Mouse (Mus musculus) testis, postnatal 14 days (tissue): ENCODE measurements around the gene Mrpl42.
"Not testable (repeated sequence)": the region's sequence is repeated elsewhere in the genome, so short reads cannot be mapped to it uniquely, and the experiment has no call there.

Experiments
- DNase-seq: peaks from one replicate; pipeline ENCODE4 v3.0.0; 2021; ENCODE audit warnings: low spot score

The Mrpl42 gene

DNA sequence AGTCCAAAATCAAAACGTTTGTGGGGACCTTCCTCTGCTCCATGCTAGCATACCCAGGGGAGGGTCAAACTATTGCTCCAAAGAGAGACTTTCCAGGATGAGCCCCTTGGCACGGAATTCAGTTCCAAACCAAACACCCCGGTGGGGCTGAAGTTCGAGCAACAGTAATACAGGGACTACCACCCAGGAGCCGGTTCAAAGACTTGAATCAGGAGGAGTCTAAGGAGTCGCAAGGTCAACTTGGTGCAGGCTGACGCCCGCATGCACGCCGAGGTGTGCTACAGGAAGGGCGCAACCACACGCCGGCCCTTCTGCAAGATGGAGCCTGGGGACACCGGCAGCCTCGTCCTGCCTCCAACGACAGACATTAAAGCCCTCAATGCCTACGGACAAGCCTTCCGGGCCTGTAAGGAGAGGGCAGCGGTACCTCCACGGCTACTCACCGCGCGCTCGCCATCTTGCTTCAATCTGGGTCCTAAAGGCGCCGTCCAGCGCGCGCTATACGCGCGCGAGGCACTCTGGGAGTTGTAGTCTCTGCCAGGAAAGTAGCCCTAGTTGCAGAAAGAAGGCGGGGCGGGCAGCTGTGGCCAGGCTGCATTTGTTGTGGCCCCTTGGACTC lies at the start of gene Mrpl42:
TSS of gene Mrpl42 (minus strand) at position 478 of the 619 bp plus-strand sequence.
- DNase-seq, result peak; percentile 87

DNA sequence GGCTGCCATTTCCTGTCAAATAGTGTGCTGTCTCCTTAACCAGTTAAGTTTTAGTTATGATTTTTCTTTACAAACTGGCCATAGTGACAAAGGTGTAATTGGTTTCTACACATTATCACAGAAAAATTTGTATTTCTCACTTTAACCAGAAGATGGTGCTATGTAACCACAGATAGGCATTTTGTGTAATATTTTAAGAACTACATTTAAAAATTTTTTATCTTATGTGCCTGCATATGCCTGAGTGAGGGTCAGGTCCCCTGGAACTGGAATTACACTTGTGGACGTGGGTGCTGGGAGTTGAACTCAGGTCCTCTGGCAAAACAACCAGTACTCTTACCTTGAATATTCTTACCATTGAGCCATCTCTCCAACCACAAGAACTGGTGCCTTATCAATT lies 48.8 kb upstream of the Mrpl42 start:
- no peak for DNase-seq

DNA sequence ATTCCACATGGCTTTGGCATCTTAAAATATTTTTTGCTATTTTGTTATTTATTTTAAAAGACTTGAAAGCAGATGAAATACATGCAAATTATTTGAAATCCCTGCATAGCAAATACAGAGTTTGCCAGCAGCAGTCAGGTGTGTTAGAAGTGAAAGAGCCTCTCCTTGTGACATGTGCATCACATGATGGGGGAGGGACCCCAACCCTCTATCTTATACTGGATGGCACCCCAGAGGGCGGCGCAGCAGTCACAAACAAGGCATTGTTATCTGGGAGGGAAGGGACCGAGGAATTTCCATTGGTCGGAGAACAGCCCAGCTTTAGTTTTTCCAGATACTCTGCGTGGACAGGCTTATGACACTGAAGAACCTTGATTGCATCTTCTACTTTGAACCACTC lies 47.3 kb upstream of the Mrpl42 start:
- not testable (repeated sequence) for DNase-seq

DNA sequence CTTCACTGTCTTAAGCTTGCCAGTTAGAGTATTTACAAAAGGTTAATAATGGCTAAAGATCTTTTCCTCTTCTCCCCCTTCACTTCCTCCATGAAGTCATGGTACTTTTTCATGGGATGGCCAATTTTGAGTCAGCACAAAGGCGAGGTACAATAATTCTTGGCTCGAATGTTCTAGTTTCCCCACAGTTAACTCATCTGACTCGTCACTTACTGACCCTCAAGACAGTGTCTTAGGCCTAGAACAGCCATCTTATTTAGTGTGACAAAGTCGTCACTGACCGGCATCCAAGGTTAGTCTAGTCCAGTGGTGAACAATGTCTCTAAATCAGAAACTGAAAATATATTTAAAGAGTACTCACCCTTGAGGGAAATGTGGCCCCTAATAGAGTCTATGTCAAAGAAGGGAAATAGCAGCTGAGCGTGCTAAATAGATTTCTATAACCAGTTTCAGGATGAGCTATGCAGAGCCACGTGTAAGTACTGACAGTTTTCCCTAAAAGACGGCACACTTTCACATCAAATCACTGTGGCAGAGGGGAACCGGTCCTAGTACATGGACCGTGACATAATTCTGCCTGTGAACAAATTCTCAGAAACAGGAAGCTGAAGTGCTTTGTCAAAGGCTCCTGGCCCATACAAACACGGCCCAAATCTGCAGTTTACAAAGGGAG lies 46.5 kb upstream of the Mrpl42 start:
- no peak for DNase-seq

DNA sequence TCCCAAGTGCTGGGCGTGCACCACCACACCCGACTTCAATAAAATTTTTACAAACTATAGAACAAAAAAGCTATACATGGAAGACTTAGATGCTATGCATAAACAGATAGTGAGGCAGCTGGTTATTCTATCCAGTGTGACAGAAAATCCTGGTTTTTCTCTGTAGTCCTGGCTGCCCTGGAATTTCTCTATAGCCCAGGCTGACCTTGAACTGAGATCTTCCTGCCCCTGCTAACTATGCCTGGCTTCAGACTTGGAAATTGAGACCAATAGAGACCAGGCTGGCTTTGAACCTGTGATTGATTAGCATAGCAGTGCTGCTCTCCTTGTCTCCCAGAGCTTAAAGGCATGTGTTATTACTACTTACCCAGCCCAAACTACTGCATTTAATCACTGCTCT lies 44.4 kb upstream of the Mrpl42 start:
- no peak for DNase-seq

DNA sequence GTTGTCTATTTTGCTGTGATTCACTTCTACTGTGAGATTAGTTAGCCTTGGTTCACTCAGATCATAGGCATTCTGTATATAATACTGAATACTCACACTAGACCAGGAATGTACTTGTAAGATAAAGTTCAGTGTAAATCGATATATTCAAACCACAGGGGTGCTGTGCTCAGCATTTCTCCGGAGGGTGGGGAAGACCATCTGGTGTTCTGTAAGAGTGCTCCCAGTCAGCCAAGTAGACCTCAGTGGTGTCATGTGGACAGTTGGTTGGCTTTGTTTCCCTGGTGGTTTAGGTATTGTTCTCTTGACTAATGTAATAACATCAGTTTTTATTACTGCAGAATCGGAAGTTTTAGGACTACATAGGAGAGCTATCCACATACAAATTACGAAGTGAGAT lies 43.3 kb upstream of the Mrpl42 start:
- DNase-seq, result no peak

DNA sequence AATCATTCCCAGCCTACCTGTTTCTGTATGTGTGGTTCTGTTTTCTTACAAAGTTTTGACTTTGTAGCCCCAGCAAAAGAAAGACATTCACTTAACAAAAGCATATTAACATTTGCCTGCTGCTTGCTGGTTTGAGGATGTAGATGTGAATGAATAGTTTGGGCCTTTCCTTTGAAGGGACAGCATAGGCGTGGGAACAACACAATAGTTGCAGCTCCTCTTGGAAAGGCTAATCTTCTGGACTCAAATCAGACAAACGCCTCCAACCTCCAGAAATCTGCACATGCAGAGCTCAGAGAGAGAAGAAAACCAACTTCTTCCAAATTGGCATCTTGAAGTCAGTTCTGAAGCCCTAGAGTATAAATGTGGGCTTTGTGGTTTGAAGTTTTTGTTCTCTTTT lies 42.9 kb upstream of the Mrpl42 start:
- no peak for DNase-seq

DNA sequence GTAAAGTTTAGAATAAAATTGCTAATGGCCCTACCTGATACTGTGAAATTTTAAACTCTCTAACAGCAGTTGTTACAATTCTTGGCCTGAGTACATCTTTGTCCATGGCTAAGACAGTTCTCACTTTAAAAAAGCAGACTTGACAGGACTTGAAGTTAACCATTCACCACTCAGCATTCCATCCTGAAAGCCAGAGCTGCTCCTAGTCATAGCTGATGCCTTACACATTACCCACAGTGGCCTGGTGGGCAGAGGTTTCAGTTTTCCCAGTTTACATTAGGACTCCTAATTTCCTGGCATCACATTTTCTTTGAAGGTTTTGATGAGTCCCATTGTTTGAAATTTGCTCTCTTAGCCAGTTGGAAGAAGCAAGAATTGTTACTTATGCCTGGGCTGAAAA lies 42.3 kb upstream of the Mrpl42 start:
- no peak for DNase-seq

DNA sequence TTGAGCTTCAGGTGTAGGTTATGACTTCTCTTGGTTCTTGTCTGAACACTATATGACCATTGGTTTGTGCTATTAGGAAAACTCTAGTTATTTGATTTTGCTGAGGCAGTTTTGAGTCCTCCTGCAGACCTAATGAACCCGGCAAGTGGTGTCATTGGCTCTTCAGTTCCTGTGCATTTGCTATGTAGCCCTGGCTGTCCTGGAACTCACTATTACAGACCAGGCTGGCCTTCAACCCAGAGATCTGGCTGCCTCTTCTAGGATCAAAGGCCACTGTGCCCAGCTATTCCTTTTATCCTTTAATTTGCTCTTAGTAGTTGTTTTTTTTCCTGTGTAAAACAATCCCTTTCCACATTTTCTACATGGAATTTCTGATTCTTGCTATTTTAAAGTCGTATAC lies 41.6 kb upstream of the Mrpl42 start:
- DNase-seq, result no peak

DNA sequence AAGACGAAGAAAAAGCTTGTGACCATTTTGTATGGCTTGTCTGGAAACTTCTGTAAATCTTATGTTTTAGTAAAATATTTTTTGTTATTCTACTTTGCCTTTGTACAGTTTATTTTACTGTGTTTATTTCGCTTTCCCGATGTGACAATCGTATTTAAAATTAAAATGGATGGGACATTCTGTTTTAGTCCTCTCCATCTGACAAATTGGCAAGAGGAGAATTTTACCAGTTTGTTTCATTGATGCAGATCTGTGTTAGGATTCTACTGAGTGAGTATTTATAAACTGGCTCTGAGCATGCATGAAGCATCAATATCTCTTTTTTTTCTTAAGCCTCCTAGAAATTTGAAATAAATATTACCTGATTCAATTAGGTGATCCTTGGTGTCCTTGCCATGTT lies 41.2 kb upstream of the Mrpl42 start:
- no peak for DNase-seq

DNA sequence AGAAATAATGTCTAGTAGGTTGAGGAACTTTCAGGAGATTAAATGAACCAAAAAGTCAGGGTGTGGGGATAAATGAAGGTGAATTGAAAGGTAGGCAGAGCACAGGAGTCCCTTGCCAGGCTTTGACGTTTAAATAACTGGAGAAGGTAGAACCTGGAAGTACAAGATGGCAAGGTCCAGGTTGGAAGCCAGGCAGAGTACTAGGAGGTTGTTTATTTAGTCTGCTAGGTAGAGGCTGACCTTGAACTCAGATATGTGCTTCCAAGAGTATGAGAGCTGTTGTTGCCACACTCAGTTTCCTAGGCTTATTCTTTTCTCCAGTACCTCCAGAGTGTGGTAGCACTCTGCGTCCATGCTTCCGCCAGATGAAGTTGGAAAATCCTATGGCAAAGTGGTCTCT lies 38.1 kb upstream of the Mrpl42 start:
- no peak for DNase-seq

DNA sequence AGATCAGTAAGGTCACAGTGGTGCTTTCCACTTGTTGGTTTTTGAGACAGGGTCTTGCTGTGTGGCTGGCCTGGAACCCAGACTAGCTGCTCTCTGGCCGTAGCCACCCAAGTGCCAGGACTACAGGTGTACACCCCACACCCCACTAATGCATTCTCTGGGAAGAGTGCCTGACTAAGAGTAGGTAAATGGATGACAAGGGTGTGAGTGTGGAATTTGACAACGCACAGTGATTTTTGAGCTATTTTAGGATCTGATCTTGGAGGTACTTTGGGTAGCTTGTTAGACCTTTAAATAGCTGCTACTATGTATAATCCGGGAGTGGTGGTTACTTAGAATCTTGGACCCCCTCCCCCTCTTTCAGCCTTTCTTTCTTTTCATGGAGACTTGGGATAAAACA lies 37.5 kb upstream of the Mrpl42 start:
- no peak for DNase-seq

DNA sequence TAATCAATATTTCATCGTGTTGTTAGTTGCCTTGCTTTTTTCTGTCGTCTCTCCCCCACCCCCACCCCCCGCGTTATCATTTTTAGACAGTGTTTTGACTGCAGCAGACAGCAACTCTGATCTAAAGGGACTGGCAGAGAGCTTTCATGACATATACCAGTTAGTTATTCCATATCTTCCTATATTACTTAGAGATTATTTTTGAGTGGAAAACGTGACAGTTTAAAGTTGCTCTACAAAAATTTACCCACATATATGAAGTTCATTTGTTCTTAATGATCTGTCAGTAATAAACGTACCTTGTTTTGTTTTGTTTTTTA lies 34.4 kb upstream of the Mrpl42 start:
- DNase-seq, result no peak

DNA sequence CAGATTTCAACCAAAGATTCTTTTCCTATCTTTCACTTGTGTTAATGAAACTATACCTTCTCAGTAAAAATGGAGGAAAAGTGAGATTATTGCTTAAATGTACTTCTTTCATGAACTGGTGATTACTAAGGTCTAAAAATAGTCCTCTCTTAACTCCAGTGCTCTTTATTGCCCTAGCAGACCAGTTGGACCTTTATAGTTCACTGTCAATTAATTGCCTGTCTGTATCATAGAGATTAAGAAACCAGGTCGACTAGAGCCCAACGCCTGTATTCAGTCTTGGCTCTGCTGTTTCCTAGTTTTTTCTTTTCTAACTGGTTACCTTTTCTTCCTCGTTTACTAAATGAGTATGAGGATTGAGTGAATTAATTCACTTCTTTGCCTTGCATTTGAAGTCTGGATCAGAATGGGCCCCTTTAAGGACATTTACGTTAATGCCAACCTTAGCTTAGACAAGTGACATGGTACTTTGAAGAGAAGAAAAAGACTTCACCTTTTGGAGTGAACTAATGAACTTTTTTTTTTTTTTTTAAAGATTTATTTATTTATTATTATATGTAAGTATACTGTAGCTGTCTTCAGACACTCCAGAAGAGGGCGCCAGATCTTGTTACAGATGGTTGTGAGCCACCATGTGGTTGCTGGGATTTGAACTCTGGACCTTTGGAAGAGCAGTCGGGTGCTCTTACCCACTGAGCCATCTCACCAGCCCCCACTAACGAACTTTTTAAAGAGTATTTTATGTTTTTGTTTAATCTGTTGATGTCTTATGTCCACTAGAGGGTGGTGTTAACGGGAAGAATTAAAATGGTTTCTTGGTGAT lies 33.9 kb upstream of the Mrpl42 start:
- no peak for DNase-seq

DNA sequence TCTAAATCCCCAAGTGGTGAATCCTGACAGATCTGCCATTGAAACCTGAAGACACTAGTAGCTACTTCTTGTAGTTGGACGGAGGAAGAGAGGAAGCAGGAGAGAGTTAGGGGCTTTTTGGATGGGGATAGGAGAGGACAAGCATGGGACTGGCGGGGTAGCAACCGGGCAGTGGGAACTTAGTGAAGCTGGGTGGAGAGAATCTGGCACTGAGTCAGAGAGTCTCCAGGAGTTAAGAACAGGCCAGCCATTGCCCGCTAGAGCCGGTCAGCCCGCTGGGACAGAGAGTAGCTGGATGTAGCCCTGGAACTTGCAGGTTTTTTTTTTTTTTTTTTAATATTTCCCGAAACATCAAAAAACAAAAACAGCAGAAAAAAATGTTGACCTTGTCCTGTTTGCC lies 31.6 kb upstream of the Mrpl42 start:
- no peak for DNase-seq

DNA sequence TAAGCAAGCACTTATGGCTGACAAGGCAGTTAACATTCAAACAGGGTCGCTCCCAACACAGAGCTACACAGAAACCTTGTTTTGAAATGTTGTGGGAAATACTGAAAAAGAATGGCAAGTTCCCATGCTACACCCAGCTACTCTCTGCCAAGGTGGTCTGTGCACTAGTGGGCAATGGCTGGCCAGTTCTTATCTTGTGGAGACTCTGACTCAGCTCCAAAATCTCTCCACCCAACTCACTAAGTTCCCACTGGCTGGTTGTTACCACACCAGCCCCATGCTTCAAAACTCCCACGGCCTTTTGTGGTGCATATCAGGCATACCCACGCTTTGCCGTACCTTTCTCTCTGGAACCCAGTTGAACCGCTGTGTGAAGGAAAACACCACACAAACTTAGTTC lies 31.2 kb upstream of the Mrpl42 start:
- DNase-seq, result no peak

DNA sequence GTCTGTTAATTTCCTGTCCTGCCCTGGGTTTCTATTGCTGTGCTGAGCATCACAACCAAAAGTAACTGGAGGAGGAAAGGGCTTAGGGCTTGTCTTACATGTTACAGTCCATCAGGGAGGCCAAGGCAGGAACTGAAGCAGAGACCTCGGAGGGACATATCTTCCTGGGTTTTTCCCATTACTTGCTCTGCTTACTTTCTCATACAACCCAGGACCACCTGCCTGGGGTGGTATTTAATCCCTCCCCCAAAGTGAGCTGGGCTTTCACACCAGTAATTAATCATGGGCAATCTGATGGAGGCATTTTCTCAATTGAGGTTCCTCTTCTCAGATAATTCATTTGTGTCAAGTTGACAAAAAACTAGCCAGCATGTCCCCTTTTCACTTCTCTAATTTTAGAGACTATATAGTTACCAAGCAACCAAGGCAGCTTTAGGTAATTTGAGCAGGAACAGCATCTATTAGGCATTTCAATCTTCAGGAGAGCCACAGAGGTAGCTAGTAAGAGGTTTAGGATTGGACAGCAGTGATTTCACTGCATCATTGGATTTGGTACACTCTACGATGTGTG lies 28.9 kb upstream of the Mrpl42 start:
- DNase-seq, result no peak

DNA sequence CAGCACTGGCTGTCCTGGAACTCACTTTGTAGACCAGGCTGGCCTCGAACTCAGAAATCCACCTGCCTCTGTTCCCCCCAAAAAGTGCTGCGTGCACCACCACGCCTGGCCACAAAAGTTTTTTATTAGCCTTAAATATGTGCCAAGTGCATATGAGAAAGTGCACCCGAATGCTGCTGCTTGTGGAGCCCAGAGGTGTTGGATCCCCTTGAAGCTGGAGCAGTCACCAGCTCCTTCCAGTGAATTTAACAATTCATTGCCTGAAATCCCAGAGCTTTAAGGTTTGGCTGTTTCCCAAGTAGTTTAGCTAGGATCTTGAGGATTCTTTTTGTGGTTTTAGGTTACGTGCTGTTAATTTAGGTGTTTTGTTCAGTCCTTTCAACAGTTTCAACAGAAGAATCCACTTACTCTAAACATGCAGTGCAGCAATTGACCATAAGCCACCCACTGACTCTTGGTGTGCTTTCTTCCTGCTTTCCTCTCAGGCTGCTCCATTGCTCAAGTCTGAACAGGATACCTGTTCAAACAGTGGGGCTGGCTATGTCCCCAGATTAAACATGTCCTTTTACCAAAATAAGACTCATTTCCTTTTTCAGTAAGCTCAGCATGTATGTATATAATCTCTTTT lies 24.9 kb upstream of the Mrpl42 start:
- DNase-seq, result no peak

DNA sequence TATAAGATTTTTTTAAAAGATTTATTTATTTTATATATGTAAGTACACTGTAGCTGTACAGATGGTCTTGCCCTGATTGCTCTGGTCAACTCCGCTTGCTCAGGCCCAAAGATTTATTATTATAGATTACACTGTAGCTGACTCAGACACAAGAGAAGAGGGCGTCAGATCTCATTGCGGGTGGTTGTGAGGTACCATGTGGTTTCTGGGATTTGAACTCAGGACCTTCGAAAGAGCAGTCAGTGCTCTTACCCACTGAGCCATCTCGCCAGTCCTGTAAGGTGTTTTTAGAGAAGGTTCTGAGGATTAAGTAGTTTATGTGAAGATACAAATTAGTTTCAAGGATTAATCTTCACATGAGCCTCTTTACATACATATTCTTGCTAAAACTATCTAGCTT lies 24.1 kb upstream of the Mrpl42 start:
- DNase-seq, result no peak

DNA sequence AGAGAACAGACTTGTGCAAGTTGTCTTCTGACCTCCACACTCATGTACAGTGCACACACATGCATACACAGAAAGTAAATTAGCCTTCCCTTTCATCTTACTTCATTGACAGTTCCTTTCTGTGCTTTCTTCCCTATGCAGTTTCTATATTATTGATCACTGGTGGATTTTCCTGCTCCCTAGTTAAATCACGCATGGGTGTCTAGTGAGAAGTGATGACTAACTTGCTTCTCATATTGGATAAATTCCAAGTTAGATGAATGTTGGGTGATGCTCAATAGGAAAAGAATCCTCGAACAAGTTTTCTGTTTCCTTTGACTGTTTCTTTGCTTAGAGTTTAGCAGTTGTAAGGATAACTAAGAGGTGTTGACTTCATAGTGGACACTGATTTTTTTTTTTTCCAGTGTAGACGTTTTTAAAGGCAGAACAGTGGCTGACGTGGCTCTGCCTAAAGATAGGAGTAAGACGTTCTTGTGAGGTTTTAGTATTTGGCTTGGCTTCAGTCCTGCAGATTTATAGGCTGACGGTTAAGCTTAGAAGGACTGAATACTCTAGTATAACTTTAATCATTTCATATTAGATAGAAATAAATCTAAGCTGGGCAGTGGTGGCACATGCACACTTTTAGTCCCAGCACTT lies 23.4 kb upstream of the Mrpl42 start:
- DNase-seq, result no peak

DNA sequence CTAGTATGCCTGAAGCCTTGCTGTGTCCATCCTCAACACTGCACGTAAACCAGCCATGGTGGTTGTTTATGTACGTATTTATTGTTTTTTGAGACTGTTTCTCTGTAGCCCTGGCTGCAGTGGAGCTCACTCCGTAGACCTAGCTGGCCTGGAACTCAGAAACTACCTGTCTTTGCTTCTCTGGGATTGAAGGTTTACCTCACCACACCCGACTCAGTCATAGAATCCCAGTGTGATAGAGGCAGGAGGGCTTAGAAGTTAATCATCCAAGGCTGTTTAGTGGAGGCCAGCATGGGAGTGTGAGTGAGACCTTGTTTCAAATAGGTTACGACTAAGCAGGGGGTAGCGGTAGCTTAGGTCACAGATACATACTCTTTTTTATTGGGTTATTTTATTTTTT lies 15.9 kb upstream of the Mrpl42 start:
- DNase-seq, result no peak

DNA sequence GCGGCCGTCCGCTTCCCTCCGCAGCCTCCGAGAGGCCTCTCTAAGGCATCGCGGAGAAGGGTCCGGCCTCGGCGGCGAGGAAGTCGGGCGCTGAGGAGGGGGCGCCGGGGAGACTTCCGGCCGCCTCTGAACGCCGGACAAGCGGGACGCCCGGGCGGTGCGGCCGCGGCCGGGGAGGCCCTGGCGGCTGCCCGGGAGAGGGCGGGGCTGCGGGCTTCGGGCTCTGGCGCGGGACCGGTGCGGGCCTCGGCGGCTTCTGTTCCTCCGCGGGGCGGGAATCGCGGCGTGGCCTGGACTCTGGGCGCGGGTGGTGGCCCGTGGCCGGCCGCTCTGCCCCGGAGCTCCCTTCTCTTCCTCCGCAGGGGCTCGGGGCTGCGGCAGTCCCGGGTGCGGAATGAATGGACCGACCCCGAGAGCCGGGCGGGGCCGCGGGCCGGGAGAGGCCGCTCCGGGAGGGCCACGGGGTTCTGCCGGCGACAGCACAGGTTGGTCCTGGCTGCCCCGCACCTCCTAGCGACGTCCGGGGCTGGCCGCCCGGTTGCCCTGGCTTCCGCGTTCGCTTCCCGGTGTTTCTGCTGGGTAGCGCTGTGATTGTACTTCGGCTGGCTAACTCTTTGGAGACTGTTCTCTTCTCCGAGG lies 13.7 kb upstream of the Mrpl42 start:
- DNase-seq, result no peak
